Mouse (Mus musculus) ZHBTc4 (cell line): Measurements from ENCODE around the gene Mybpc2.
A peak's percentile ranks its signal among the peaks of the same experiment; 100 is the strongest.

ENCODE experiments used
- DNase-seq: peaks from one replicate; pipeline ENCODE4 v3.0.0-alpha.2; 2011; ENCODE audit warnings: low read depth, low spot score

Gene Mybpc2

GRCm38 (mm10) chr7:44463556-44464225, 60.8 kb downstream of the Mybpc2 start:
- no peak for DNase-seq

DNA sequence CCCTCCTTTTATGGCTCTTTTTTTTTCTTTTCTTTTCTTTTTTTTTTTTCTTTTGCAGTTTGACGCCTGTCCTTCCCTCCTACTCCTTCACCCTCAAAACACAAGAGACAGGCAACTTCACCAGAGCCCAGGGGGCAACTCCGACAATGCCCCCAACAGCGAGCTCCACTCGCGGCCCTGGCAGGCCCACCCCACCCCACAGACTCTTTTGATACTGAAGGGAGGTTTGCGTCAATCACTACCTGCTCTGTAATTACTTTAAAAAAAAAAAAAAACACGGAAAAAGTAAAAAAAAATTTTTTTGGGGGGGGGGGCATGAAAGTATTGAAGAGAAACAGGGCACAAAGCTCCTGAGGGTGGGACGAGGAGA, 61.4 kb downstream of the Mybpc2 start:
- DNase-seq = no peak

DNA sequence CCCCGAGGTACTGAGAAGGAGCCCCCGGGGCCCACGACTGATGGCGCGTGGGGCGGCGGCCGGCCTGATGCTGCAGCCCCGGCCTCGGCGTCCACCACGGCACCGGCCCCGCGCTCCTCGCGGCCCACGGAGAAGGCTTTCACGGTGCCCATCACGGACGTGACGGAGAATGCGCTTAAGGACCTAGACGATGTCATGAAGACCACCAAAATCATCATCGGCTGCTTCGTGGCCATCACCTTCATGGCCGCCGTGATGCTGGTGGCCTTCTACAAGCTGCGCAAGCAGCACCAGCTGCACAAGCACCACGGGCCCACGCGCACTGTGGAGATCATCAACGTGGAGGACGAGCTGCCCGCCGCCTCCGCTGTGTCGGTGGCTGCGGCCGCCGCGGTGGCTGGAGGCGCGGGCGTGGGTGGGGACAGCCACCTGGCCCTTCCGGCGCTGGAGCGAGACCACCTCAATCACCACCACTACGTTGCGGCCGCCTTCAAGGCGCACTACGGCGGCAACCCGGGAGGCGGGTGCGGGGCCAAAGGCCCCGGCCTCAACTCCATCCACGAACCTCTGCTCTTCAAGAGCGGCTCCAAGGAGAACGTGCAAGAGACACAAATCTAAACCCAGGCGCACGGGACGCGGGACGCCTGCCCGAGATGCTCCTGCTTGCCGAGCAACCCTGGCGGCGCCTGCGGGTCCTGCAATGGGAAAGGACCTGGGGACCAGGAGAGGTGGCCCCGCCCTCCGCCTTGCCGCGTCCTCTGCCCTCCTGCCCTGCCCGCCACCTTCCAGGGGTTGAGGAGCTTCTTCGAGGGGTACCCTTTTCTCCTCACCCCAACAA, 62.0 kb downstream of the Mybpc2 start:
- peak; percentile 94 for DNase-seq

- DNase-seq = peak; percentile 51
Measured at GRCm38 (mm10) chr7:44461503-44462217, 62.8 kb downstream of the Mybpc2 start.

GRCm38 (mm10) chr7:44460767-44461502, 63.5 kb downstream of the Mybpc2 start:
- no peak for DNase-seq

DNA sequence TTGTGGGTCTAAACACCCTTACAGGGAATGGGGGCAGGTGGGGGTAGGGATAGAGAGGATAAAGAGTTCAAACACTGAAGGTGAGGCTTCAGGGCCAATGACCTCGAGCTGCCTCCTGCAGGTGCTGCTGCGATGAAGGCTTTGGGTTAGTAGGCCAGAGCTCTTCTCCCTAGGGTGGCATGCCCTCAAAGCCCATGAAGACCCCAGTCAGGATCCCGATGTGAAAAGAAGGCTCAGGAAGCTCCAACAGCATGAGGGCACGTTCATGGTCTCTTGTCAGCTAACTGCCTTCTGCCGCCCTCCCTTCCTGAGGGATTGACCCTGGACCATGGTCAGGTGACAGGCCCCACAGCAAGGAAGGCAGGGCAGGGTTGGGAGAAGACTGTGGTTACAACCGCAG, 64.4 kb downstream of the Mybpc2 start:
- DNase-seq = no peak

- DNase-seq = peak; percentile 61
Measured at GRCm38 (mm10) chr7:44456302-44456701, 68.2 kb downstream of the Mybpc2 start.

DNA sequence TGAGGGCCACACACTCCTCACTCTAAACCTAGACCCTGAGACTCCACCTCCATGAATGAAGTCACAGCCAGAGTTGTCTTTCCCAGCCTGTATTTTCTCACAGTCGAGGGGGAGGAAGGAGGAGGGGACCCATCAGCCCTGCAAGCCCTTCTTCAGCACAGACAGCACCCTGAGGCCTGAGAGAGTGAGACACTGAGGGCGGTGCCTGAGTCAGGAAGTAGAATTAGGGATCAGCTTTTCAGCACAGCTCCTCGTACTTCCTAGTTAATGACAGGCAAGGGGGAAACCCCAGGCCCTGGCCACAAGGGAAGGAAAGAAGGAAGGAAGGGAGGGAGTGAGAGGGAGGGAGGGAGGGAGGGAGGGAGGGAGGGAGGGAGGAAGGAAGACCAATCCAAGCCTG, 71.2 kb downstream of the Mybpc2 start:
- DNase-seq = no peak
